Mouse (Mus musculus) cerebellum, adult 8-10 months (tissue): ENCODE data around the gene Igfbp2.

Experiments used
- DNase-seq: peaks from one replicate; pipeline ENCODE4 v3.0.0; 2022

Gene Igfbp2

DNA sequence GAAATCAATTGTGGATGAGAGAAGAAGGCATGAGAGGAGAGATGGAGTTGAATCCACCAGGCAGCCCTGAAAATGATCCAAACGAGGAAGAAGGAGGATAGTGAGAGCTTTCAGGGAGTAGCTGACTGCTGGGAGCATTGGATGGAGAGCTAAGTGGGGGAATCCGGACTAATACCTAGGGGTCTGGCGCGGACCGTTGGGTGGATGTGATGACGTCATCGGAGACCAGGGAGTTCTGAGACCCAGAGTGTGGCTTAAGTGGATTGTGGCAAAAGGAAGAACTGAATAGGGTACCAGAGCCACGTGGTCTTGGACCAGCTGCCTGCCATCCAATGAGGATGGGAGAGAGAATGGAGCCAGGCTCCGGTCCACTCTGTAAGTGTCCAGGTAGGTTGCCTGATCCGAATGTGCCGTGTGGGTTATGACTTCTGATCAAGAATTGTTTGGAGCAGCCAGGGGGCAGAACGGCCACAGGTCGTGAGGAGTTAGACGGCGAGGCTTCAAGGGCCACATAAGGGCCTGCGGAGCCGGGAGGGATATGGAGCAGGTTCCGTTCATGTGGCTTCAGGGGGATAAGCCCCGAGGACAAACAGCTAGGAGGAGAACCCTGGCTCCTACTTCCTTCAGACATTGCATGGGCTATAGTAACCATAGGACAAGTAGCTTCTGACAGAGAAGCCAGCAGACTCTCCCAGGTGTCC is 32.1 kb downstream of the Igfbp2 start:
- DNase-seq, result no peak

DNA sequence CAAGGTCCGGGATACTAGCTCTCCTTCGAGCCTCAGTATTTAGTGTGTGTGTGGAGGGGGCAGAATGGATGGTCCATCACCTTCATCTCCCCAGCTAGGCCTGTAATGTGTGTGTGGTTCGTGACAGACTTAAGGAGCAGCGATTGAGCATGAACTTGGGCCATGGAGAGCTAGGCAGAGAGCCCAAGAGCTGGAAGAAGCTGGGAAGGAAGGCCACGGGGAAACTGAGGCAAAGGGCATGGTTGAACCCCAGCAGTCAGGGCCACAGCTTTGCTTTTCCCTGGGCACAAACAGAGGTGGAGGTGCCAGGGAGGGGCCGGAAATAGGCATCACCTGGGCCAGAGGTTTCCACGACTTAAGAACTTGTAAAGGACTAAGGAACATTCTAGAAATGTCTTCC is 32.8 kb downstream of the Igfbp2 start:
- no peak for DNase-seq

DNA sequence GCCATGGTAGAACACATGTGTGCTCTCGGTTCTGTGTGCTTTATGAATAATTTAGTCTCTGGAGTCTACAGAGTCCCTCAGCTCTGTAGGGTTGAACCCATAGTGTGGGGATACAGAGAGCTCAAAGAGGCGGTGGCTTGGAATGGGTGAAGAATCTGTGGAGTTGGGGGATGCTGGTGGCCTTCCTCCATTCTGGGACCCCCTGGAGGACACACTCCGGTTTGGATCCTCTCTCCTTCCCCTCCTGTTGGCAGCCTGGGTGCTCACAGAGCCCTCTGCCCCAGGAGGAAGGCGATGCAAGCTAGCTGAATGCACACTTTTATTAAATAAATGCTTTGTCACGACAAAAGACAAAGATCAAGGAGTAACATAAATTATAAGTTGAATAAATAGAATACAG is 33.3 kb downstream of the Igfbp2 start:
- no peak for DNase-seq

DNA sequence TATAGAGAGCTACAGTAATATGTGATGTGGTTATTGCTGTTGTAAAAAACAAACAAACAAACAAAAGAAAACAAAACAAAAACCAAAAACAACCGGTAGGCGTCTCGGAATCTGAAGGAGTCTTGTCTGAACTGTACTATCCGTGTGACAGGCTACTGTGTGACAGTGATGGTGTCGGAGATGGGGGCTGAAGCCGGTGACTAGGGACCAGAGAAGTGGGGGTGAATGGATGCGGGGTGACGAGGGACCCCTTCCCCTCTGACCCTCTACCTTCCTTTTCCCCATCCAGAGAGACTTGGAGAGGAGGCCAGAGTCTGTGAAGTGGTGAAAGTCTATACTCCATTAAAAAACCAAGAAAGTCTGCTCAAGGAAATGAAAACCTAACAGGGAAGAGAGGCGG is 34.0 kb downstream of the Igfbp2 start:
- no peak for DNase-seq

GRCm38 (mm10) chr1:72858874-72859273 is 34.6 kb downstream of the Igfbp2 start:
- DNase-seq, result no peak

- no peak for DNase-seq
Observed at GRCm38 (mm10) chr1:72859963-72860362, 35.7 kb downstream of the Igfbp2 start.

GRCm38 (mm10) chr1:72860502-72860901 is 36.2 kb downstream of the Igfbp2 start:
- no peak for DNase-seq

DNA sequence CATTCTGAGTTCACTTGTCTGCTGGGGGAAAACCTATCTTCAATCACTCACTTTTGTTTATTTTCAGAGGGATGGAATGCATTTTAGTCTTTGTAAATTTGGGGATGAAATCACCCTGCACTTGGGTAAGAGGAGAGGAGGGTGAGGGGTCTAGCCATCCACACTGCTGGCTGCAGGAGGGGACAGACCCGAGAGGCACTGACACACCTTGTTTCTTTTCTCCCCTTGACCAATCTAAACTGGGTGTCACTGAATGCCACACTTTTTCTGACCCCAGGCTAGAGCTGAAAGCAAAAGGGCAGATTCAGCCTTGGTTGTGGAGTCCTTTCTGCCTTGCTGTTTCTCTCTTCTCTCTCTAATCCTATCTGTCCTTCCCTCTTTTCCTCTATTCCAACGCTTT is 37.4 kb downstream of the Igfbp2 start:
- no peak for DNase-seq

DNA sequence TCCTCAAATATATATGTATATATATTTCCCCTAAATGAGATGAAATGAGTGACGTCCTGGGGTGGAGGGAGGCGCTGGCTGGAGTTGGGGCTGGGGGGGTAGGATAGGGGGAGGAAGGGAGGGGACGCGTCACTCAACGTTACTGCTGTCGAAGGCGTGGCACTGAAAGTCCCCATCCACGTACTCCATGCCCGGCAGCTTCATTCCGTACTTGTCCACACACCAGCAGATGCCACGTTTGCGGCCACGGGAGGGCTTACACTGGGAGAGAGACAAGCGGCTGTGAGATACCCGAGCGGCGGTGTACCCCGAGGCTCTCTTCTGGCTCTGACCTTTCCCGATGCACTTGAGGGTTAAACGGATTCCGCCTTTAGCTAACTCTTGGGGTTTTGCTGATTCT is 37.9 kb downstream of the Igfbp2 start:
- no peak for DNase-seq

GRCm38 (mm10) chr1:72863692-72864091 is 39.4 kb downstream of the Igfbp2 start:
- no peak for DNase-seq

DNA sequence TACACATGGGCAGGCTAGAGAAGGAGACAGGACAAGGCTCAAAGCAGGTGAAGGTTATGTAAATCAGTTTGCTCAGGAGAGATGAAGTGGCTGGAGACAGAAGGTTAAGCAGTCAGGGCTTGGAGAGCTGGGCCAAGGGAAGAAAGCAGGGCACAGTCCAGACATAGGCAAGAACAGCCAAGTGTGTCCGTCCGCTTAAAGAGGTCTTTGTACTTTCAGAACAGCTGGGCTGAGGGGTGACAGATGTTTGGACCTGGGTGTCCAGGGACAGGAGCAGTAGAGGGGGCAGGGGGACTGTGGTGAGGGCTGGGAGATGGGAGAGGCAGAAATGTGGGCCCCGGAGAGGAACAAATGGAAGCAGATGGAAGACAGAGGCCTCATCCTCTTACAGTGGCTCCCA is 40.0 kb downstream of the Igfbp2 start:
- no peak for DNase-seq

DNA sequence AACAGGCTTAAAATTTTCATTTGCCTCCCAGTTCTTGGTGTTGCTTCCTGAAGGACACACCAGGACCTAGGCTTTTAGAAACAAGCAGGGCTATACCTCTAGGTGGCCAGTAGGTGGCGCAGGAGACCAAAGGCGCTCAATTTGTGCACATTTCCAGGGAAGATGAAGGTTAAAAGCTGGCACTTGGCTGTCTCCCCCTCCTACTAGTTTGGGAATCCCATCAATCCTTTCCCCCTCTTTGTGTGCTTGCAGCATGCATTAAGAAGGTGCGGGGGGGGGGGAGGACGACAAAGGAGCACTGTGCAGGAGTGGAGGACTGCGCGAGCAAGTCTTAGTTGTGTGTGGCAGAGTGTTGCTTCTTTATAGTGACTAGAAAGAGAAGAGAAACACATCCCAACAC is 41.6 kb downstream of the Igfbp2 start:
- peak; percentile 85 for DNase-seq

DNA sequence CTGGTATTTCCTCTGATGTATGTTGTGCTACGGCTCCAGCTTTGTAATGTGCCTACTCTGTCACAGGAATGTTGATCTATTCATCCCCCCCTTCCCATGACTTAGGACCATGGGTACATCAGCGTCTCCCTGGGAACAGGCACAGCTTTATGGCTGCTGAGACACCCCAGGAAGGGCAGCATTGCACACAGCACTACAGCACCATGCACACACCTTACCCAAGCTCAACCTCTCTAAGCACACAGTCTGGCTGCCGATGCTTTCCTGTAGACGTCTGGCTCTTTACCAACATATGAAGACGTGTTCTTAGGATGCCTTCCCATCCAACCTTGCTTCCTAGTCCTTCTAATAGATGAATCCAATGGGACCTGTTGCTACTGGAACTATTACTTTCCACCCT is 42.1 kb downstream of the Igfbp2 start:
- DNase-seq, result no peak

- no peak for DNase-seq
Observed at GRCm38 (mm10) chr1:72867346-72867745, 43.0 kb downstream of the Igfbp2 start.

GRCm38 (mm10) chr1:72868429-72869215 is 44.3 kb downstream of the Igfbp2 start:
- no peak for DNase-seq

DNA sequence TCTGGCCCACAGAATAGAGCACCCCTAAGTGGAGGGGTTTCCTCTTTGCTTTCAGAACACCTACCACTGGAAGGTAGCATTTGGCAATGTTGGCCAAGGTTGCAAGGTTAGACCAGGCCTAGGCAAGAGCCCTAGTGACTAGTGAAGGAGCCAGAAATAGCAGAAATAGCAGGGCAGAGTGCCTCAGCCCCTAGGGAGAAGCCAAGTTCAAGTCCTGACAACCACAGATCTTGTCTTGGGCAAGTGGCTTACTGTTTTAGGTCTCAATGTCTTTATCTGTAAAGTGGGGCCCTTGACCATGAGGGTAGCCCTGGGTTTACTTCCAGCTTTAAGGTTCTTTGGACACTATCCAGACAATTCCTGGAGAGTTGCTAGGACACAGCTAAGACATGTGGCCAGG is 45.0 kb downstream of the Igfbp2 start:
- no peak for DNase-seq

DNA sequence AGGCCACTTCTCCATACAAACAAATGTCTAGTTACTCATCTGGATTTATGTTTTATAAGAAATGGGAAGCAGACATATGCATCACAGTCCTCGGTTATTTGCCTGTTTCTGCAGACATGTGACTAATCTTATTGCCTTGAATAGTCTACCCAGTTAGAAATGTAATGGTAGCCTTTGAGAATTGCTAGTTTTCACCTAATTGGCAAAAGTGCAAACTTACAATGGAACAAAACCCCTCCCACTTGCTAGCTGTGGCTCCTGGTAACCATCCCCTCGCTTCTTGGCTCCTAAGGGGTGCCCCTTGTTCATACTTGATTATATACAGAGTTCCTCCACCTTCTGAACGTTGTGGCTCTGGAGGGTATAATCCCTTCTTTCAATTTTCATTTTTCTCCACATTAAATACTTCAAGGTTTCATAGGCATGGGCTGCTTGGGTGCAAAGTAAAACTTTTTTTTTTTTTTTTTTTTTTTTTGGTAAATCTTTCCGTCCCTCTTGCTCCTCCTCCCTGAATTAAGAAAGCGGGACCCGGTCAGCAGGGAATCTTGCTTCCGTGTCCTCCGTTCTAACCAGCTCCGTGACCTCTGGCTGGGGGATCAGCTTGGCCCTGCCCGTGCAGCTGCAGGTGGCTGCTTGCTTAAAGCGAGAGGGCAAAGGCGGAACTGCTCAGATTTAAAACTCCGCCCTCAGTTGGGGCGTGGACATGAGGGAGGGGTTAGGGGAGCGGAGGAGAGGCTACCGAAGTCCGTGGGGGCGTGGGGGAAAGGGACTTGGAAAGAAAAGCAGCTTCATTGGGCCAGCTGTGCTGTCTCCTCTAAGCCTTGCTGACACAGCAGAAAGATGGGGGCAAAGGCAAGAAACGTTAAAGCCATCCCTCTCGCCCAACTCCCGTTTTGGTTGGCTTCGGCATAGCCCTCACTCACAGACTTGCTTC is 45.6 kb downstream of the Igfbp2 start:
- peak; percentile 68 for DNase-seq

- peak; percentile 89 for DNase-seq
Observed at GRCm38 (mm10) chr1:72870615-72871336, 46.5 kb downstream of the Igfbp2 start.

DNA sequence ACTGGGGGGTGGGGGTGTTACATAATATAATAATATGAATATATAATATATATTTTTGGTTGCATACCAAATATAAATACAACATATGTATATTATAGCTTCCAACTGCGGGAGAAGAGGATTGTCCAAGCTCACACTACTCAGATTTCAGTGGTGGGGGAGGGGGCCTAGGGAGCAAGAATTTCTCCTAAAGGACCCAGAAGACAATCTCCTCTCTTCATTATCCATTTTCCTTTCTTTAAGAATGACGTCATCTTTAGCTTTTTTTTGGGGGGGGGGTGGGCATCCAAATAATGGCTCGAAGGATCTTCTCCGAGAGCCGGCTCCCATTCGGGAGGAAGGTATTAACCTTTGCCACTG is 47.0 kb downstream of the Igfbp2 start:
- no peak for DNase-seq

GRCm38 (mm10) chr1:72871697-72872411 is 47.6 kb downstream of the Igfbp2 start:
- DNase-seq, result peak; percentile 66

DNA sequence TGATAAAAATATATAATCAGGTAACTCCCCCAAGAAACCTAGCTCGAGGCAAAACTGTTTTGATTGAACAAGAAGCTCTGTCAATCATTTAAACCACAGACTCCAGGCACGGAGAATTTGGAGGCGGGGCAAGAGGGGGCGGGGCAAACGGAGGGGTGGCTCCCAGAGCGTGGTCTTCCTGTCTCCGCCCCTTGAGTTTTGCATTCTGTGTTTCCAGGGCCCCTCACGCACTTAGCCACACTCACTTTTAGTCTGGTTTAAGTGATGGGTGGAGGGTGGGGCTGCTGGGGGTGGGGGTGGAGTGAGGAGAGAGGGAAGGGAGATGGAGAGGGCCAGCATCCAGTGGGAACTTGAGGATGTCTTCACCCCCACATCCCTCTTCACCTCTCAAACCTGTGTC is 48.2 kb downstream of the Igfbp2 start:
- DNase-seq, result peak; percentile 75

DNA sequence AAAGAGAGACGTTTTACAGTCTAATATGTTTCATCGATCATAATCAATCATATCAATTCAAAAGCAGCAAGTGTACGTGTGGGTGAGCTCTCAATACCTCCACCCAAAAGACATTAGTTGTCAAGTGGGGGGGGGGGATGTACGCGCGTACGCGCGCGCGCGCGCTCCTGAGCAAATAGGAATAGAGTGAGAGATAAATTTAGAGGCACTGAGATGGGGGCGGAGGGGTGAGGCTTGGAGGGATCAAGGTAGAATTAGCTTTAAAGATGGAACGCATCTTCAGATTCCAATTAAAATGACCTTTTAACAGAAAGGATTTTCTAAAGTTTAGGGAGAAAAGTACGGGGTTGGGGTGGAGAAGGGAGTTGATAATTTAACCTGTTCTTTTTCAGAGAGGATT is 48.8 kb downstream of the Igfbp2 start:
- DNase-seq, result no peak
